Mouse (Mus musculus): ENCODE measurements around the gene Grpel1. TPM values are rescaled to one million over a fixed set of nuclear protein-coding genes. Genes with fewer than 3 reads are reported as not detected.

The Grpel1 gene
- polyA plus RNA-seq, 1 experiment from 2014 or later = 66.4 TPM

- H3K4me3 ChIP-seq (ENCODE audit: low read length) = no peak overlapping the region
- H3K27ac ChIP-seq (ENCODE audit: low read length) = no peak overlapping the region
- no peaks in the 10 kb centered on the region for H3K4me1 ChIP-seq (ENCODE audit: insufficient read depth, low read length)
- no peaks in the 10 kb centered on the region for H3K27me3 ChIP-seq (ENCODE audit: insufficient read depth, low read length)
- no peak for ATAC-seq (ENCODE audit: low FRiP score, low TSS enrichment)
- H3K9me3 ChIP-seq (ENCODE audit: low read length) = no peaks in the 10 kb centered on the region
- H3K9ac ChIP-seq (replicated peaks; ENCODE audit: low read length) = no peak overlapping the region
- no peaks in the 10 kb centered on the region for H3K36me3 ChIP-seq (ENCODE audit: insufficient read depth, low read length)
- 74% methylated on average over 3 of the region's 3 CpGs for WGBS
- H3K4me2 ChIP-seq (replicated peaks; ENCODE audit: low read depth, low read length) = no peak overlapping the region
Observed at GRCm38 (mm10) chr5:36440741-36441140, 24.1 kb upstream of the Grpel1 start.

- H3K9ac ChIP-seq (replicated peaks; ENCODE audit: low read length) = no peak overlapping the region
- H3K4me2 ChIP-seq (replicated peaks; ENCODE audit: low read depth, low read length) = no peak overlapping the region
- H3K27me3 ChIP-seq (ENCODE audit: insufficient read depth, low read length) = no peaks in the 10 kb centered on the region
- H3K4me3 ChIP-seq (ENCODE audit: low read length) = no peak overlapping the region
- ATAC-seq (ENCODE audit: low FRiP score, low TSS enrichment) = no peak
- no peak overlapping the region for H3K27ac ChIP-seq (ENCODE audit: low read length)
- 70% methylated on average over 4 of the region's 4 CpGs for WGBS
- H3K9me3 ChIP-seq (ENCODE audit: low read length) = no peaks in the 10 kb centered on the region
- no peaks in the 10 kb centered on the region for H3K4me1 ChIP-seq (ENCODE audit: insufficient read depth, low read length)
- no peaks in the 10 kb centered on the region for H3K36me3 ChIP-seq (ENCODE audit: insufficient read depth, low read length)
Observed at GRCm38 (mm10) chr5:36444611-36445010, 20.2 kb upstream of the Grpel1 start.

GRCm38 (mm10) chr5:36445028-36445427 lies 19.8 kb upstream of the Grpel1 start:
- H3K9me3 ChIP-seq (ENCODE audit: low read length) = no peaks in the 10 kb centered on the region
- WGBS = 29% methylated on average over 8 of the region's 8 CpGs
- no peak overlapping the region for H3K9ac ChIP-seq (replicated peaks; ENCODE audit: low read length)
- H3K4me2 ChIP-seq (replicated peaks; ENCODE audit: low read depth, low read length) = no peak overlapping the region
- no peaks in the 10 kb centered on the region for H3K4me1 ChIP-seq (ENCODE audit: insufficient read depth, low read length)
- no peak overlapping the region for H3K4me3 ChIP-seq (ENCODE audit: low read length)
- no peaks in the 10 kb centered on the region for H3K27me3 ChIP-seq (ENCODE audit: insufficient read depth, low read length)
- H3K27ac ChIP-seq (ENCODE audit: low read length) = no peak overlapping the region
- H3K36me3 ChIP-seq (ENCODE audit: insufficient read depth, low read length) = no peaks in the 10 kb centered on the region
- no peak for ATAC-seq (ENCODE audit: low FRiP score, low TSS enrichment)

GRCm38 (mm10) chr5:36446166-36446890 lies 18.5 kb upstream of the Grpel1 start:
- H3K4me2 ChIP-seq (replicated peaks; ENCODE audit: low read depth, low read length) = no peak overlapping the region
- H3K9ac ChIP-seq (replicated peaks; ENCODE audit: low read length) = no peak overlapping the region
- H3K4me1 ChIP-seq (ENCODE audit: insufficient read depth, low read length) = no peaks in the 10 kb centered on the region
- H3K27me3 ChIP-seq (ENCODE audit: insufficient read depth, low read length) = no peaks in the 10 kb centered on the region
- no peaks in the 10 kb centered on the region for H3K9me3 ChIP-seq (ENCODE audit: low read length)
- H3K27ac ChIP-seq (ENCODE audit: low read length) = no peak overlapping the region
- H3K36me3 ChIP-seq (ENCODE audit: insufficient read depth, low read length) = no peaks in the 10 kb centered on the region
- 50% methylated on average over 9 of the region's 9 CpGs for WGBS
- ATAC-seq (ENCODE audit: low FRiP score, low TSS enrichment) = no peak
- H3K4me3 ChIP-seq (ENCODE audit: low read length) = no peak overlapping the region

- H3K4me3 ChIP-seq (ENCODE audit: low read length) = no peak overlapping the region
- H3K27me3 ChIP-seq (ENCODE audit: insufficient read depth, low read length) = no peaks in the 10 kb centered on the region
- no peaks in the 10 kb centered on the region for H3K36me3 ChIP-seq (ENCODE audit: insufficient read depth, low read length)
- no peak for ATAC-seq (ENCODE audit: low FRiP score, low TSS enrichment)
- 84% methylated on average over 12 of the region's 12 CpGs for WGBS
- no peak overlapping the region for H3K4me2 ChIP-seq (replicated peaks; ENCODE audit: low read depth, low read length)
- no peaks in the 10 kb centered on the region for H3K9me3 ChIP-seq (ENCODE audit: low read length)
- no peaks in the 10 kb centered on the region for H3K4me1 ChIP-seq (ENCODE audit: insufficient read depth, low read length)
- no peak overlapping the region for H3K9ac ChIP-seq (replicated peaks; ENCODE audit: low read length)
- no peak overlapping the region for H3K27ac ChIP-seq (ENCODE audit: low read length)
Observed at GRCm38 (mm10) chr5:36447872-36448271, 16.9 kb upstream of the Grpel1 start.

- Histone ChIP-seq H3K9ac (replicated peaks; ENCODE audit: low read length) (no peak overlapping the region), H3K4me1 (ENCODE audit: insufficient read depth, low read length) (no peaks in the 10 kb centered on the region), H3K27ac (ENCODE audit: low read length) (no peak overlapping the region), H3K4me3 (ENCODE audit: low read length) (no peak overlapping the region), H3K9me3 (ENCODE audit: low read length) (no peaks in the 10 kb centered on the region), H3K27me3 (ENCODE audit: insufficient read depth, low read length) (no peaks in the 10 kb centered on the region), H3K4me2 (replicated peaks; ENCODE audit: low read depth, low read length) (no peak overlapping the region), H3K36me3 (ENCODE audit: insufficient read depth, low read length) (no peaks in the 10 kb centered on the region)
- 64% methylated on average over 6 of the region's 6 CpGs for WGBS
- ATAC-seq (ENCODE audit: low FRiP score, low TSS enrichment) = no peak
Observed at GRCm38 (mm10) chr5:36449710-36450358, 15.0 kb upstream of the Grpel1 start.

- no peak overlapping the region for H3K4me2 ChIP-seq (replicated peaks; ENCODE audit: low read depth, low read length)
- ATAC-seq (ENCODE audit: low FRiP score, low TSS enrichment) = no peak
- H3K36me3 ChIP-seq (ENCODE audit: insufficient read depth, low read length) = no peaks in the 10 kb centered on the region
- H3K9me3 ChIP-seq (ENCODE audit: low read length) = no peaks in the 10 kb centered on the region
- no peak overlapping the region for H3K27ac ChIP-seq (ENCODE audit: low read length)
- no peaks in the 10 kb centered on the region for H3K27me3 ChIP-seq (ENCODE audit: insufficient read depth, low read length)
- no peak overlapping the region for H3K9ac ChIP-seq (replicated peaks; ENCODE audit: low read length)
- no peaks in the 10 kb centered on the region for H3K4me1 ChIP-seq (ENCODE audit: insufficient read depth, low read length)
- WGBS = 26% methylated on average over 5 of the region's 10 CpGs
- H3K4me3 ChIP-seq (ENCODE audit: low read length) = no peak overlapping the region
Observed at GRCm38 (mm10) chr5:36451119-36451518, 13.7 kb upstream of the Grpel1 start.

- 57% methylated on average over 10 of the region's 10 CpGs for WGBS
- ATAC-seq (ENCODE audit: low FRiP score, low TSS enrichment) = 0 out of 2 replicates have a peak, but pooled peaks have one; percentile 10
Observed at GRCm38 (mm10) chr5:36451872-36452389, 12.9 kb upstream of the Grpel1 start.

GRCm38 (mm10) chr5:36452821-36453220 lies 12.0 kb upstream of the Grpel1 start:
- 72% methylated on average over 6 of the region's 6 CpGs for WGBS
- H3K27me3 ChIP-seq (ENCODE audit: insufficient read depth, low read length) = no peaks in the 10 kb centered on the region
- no peak for ATAC-seq (ENCODE audit: low FRiP score, low TSS enrichment)

More at GRCm38 (mm10) chr5:36451872-36452389, 12.9 kb upstream of the Grpel1 start:
- no peaks in the 10 kb centered on the region for H3K9me3 ChIP-seq (ENCODE audit: low read length)
- no peaks in the 10 kb centered on the region for H3K4me1 ChIP-seq (ENCODE audit: insufficient read depth, low read length)
- H3K4me2 ChIP-seq (replicated peaks; ENCODE audit: low read depth, low read length) = no peak overlapping the region
- H3K9ac ChIP-seq (replicated peaks; ENCODE audit: low read length) = no peak overlapping the region
- H3K27me3 ChIP-seq (ENCODE audit: insufficient read depth, low read length) = no peaks in the 10 kb centered on the region
- H3K4me3 ChIP-seq (ENCODE audit: low read length) = no peak overlapping the region
- H3K27ac ChIP-seq (ENCODE audit: low read length) = no peak overlapping the region
- no peaks in the 10 kb centered on the region for H3K36me3 ChIP-seq (ENCODE audit: insufficient read depth, low read length)

GRCm38 (mm10) chr5:36457706-36458105 lies 7.1 kb upstream of the Grpel1 start:
- no peak for ATAC-seq (ENCODE audit: low FRiP score, low TSS enrichment)
- whole genome bisulfite sequencing = 73% methylated on average over 4 of the region's 4 CpGs

More at GRCm38 (mm10) chr5:36452821-36453220, 12.0 kb upstream of the Grpel1 start:
- H3K4me3 ChIP-seq (ENCODE audit: low read length) = no peak overlapping the region
- no peak overlapping the region for H3K4me2 ChIP-seq (replicated peaks; ENCODE audit: low read depth, low read length)
- H3K9ac ChIP-seq (replicated peaks; ENCODE audit: low read length) = no peak overlapping the region
- H3K27ac ChIP-seq (ENCODE audit: low read length) = no peak overlapping the region
- no peaks in the 10 kb centered on the region for H3K9me3 ChIP-seq (ENCODE audit: low read length)
- H3K36me3 ChIP-seq (ENCODE audit: insufficient read depth, low read length) = no peaks in the 10 kb centered on the region
- no peaks in the 10 kb centered on the region for H3K4me1 ChIP-seq (ENCODE audit: insufficient read depth, low read length)

More at GRCm38 (mm10) chr5:36457706-36458105, 7.1 kb upstream of the Grpel1 start:
- no peak overlapping the region for H3K27ac ChIP-seq (ENCODE audit: low read length)
- no peak overlapping the region for H3K4me3 ChIP-seq (ENCODE audit: low read length)
- H3K4me1 ChIP-seq (ENCODE audit: insufficient read depth, low read length) = no peaks in the 10 kb centered on the region
- no peak overlapping the region for H3K4me2 ChIP-seq (replicated peaks; ENCODE audit: low read depth, low read length)
- no peaks in the 10 kb centered on the region for H3K36me3 ChIP-seq (ENCODE audit: insufficient read depth, low read length)
- H3K27me3 ChIP-seq (ENCODE audit: insufficient read depth, low read length) = no peaks in the 10 kb centered on the region
- no peaks in the 10 kb centered on the region for H3K9me3 ChIP-seq (ENCODE audit: low read length)
- no peak overlapping the region for H3K9ac ChIP-seq (replicated peaks; ENCODE audit: low read length)
